Mouse (Mus musculus): Measurements from ENCODE around the gene Nrip1. TPM values are rescaled to one million over a fixed set of nuclear protein-coding genes. Genes with fewer than 3 reads are reported as not detected.

The Nrip1 gene
- total RNA-seq, 2 experiments from 2014 or later = 36.7 to 37.0 TPM

DNA sequence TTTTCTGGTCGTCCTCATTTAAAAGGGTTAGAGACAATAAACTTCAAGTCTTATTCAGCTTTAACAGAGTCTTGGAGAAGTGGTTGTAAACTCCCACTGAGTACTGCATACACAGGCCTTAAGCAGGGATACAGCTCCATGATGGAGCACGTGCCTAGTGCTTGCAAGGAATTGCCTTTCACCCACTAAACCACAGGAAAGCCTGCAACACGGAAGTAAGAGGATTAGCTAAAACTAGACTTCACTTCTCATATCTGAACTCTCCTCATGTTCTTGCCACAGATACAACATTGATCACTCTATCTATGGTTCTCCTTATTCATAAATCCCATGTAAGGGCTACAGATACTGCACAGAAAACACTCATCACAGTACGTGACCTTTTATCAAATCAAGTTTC is 132.4 kb downstream of the Nrip1 start:
- intact Hi-C loops (cut with DNase I; ENCODE audit: low total_unique reads) = no loop called here
- DNase-seq = no peak

DNA sequence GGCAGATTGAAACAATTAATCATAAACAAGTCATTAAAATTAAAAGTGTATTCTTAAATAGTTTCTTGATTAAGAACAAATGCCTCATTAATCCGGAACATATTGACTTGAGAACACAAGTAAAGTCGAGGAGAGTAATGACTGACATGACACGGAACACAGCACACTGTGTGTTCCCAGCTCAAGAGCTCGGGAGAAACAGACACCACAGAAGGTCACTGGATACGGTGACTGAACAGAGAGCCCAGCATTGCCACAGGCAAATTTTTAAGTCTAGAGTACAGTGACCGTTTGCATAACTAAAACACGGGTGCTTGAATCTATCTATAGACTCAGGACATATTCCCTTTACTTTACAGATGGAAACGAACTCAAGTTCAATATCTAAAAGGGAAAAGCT is 134.3 kb downstream of the Nrip1 start:
- intact Hi-C loops (cut with DNase I; ENCODE audit: low total_unique reads) = no loop called here

DNA sequence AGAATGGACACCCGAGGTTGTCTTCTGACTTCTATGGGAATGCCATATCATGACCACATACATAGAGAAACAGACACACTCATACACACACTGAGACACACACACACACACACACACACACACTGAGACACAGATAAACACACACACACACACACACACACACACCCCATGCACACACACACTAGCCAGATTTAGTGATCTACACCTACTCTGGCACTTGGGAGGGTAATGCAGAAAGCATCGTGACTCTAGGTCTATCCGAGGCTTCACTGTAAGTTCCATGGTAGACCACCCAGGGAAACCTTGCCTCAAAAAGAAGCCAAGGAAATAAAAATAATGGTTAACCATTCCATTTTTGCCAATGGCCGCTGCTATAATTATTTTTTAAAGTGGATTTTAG is 134.8 kb downstream of the Nrip1 start:
- intact Hi-C loops (cut with DNase I; ENCODE audit: low total_unique reads) = no loop called here
- no peak for DNase-seq

More for the DNA sequence above, 134.3 kb downstream of the Nrip1 start:
- no peak for DNase-seq
